Mouse (Mus musculus): ENCODE measurements at regions not wholly inside any gene's neighbourhood (a gene's known extent, or its start where the extent isn't known, plus 50 kb on each side); places are given as distances from the start of the nearest gene placed in this dataset.

- no peak for DNase-seq (ENCODE audit: low read depth in 1 of 2, low spot score in 2 of 2)
- no peaks in the 10 kb centered on the region for H3K27me3 ChIP-seq (ENCODE audit: control insufficient read depth, insufficient read depth, low read length)
Observed at GRCm38 (mm10) chr13:100962811-100963540, 129.7 kb upstream of the Slc30a5 start.

GRCm38 (mm10) chr13:100954598-100955251 lies 121.5 kb upstream of the Slc30a5 start:
- Histone ChIP-seq H3K4me1 (ENCODE audit: control insufficient read depth, insufficient read depth, insufficient read length) (no peaks in the 10 kb centered on the region), H3K36me3 (ENCODE audit: control insufficient read depth, insufficient read depth, low read length) (no peaks in the 10 kb centered on the region), H3K4me3 (ENCODE audit: extremely low read depth, insufficient read depth, insufficient read length) (no peak overlapping the region), H3K27me3 (ENCODE audit: control insufficient read depth, insufficient read depth, low read length) (no peaks in the 10 kb centered on the region), H3K27ac (ENCODE audit: insufficient read depth, low read length) (no peak overlapping the region)
- DNase-seq (ENCODE audit: low read depth in 1 of 2, low spot score in 2 of 2): no peak
- TF ChIP-seq POLR2A (IDR thresholded peaks at IDR 0.05; ENCODE audit: low read depth, low read length): no peak
- TF ChIP-seq CTCF (IDR thresholded peaks at IDR 0.05; ENCODE audit: extremely low read depth, insufficient read depth, insufficient read length, insufficient replicate concordance): no peak
- 87% methylated on average over 8 of the region's 8 CpGs for whole genome bisulfite sequencing

More at GRCm38 (mm10) chr13:100962811-100963540, 129.7 kb upstream of the Slc30a5 start:
- Histone ChIP-seq H3K4me1 (ENCODE audit: control insufficient read depth, insufficient read depth, insufficient read length) (no peaks in the 10 kb centered on the region), H3K4me3 (ENCODE audit: extremely low read depth, insufficient read depth, insufficient read length) (no peak overlapping the region), H3K36me3 (ENCODE audit: control insufficient read depth, insufficient read depth, low read length) (no peaks in the 10 kb centered on the region), H3K27ac (ENCODE audit: insufficient read depth, low read length) (no peak overlapping the region)
- 93% methylated on average over 4 of the region's 4 CpGs for WGBS
- TF ChIP-seq POLR2A (IDR thresholded peaks at IDR 0.05; ENCODE audit: low read depth, low read length) (no peak), CTCF (IDR thresholded peaks at IDR 0.05; ENCODE audit: extremely low read depth, insufficient read depth, insufficient read length, insufficient replicate concordance) (no peak)

- no peak overlapping the region for H3K27ac ChIP-seq (ENCODE audit: insufficient read depth, low read length)
- 89% methylated on average over 1 of the region's 1 CpGs for WGBS
- no peaks in the 10 kb centered on the region for H3K36me3 ChIP-seq (ENCODE audit: control insufficient read depth, insufficient read depth, low read length)
- no peaks in the 10 kb centered on the region for H3K27me3 ChIP-seq (ENCODE audit: control insufficient read depth, insufficient read depth, low read length)
- H3K4me1 ChIP-seq (ENCODE audit: control insufficient read depth, insufficient read depth, insufficient read length): no peaks in the 10 kb centered on the region
- DNase-seq (ENCODE audit: low read depth in 1 of 2, low spot score in 2 of 2): no peak
- no peak overlapping the region for H3K4me3 ChIP-seq (ENCODE audit: extremely low read depth, insufficient read depth, insufficient read length)
- TF ChIP-seq CTCF (IDR thresholded peaks at IDR 0.05; ENCODE audit: extremely low read depth, insufficient read depth, insufficient read length, insufficient replicate concordance) (no peak), POLR2A (IDR thresholded peaks at IDR 0.05; ENCODE audit: low read depth, low read length) (no peak)
Observed at GRCm38 (mm10) chr13:100954106-100954505, 120.9 kb upstream of the Slc30a5 start.

GRCm38 (mm10) chr13:100951185-100951508 lies 117.9 kb upstream of the Slc30a5 start:
- 94% methylated on average over 1 of the region's 1 CpGs for WGBS
- Histone ChIP-seq H3K27me3 (ENCODE audit: control insufficient read depth, insufficient read depth, low read length) (no peaks in the 10 kb centered on the region), H3K27ac (ENCODE audit: insufficient read depth, low read length) (no peak overlapping the region), H3K4me1 (ENCODE audit: control insufficient read depth, insufficient read depth, insufficient read length) (no peaks in the 10 kb centered on the region), H3K4me3 (ENCODE audit: extremely low read depth, insufficient read depth, insufficient read length) (no peak overlapping the region), H3K36me3 (ENCODE audit: control insufficient read depth, insufficient read depth, low read length) (no peaks in the 10 kb centered on the region)
- no peak for TF ChIP-seq CTCF (IDR thresholded peaks at IDR 0.05; ENCODE audit: extremely low read depth, insufficient read depth, insufficient read length, insufficient replicate concordance)
- DNase-seq (ENCODE audit: low read depth in 1 of 2, low spot score in 2 of 2): no peak

DNA sequence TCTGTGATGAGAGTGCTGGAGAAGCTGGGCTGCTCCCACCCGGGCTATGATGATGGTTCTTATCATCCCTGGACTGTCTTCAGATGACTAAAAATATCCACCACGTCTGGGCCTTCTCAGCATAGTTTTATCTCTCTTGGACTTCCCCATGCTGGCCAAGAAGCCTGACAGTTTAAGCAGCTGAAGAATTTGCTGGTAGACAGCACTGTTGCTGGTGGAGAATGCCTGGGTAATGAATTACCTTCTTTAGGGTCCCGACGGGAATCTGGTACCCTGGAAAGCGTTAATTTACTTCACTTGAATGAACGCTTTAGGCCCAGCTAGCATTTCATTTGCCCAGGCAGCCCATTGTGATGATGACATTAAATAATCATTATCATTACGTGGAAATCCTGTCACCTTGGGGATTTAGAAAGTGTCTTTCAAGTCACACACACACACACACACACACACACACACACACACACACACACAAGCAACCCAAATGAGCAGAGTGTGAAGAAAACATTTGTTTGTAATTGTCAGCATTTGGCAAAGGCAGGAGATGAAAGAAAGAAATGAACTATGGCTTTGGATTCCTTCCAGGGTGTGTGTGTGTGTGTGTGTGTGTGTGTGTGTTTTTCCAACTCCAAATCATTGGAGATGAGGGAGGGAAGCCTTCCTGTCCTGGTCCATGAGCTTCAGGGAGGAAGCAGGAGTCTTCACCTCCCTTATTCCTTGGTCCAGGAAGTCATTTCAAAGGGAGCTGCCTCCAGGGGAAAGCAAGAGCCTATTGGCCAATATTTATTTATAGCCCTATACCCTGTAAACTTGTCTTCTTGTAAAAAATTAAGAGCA lies 117.3 kb upstream of the Slc30a5 start:
- no peak for DNase-seq (ENCODE audit: low read depth in 1 of 2, low spot score in 2 of 2)
- Histone ChIP-seq H3K4me1 (ENCODE audit: control insufficient read depth, insufficient read depth, insufficient read length) (no peaks in the 10 kb centered on the region), H3K36me3 (ENCODE audit: control insufficient read depth, insufficient read depth, low read length) (no peaks in the 10 kb centered on the region), H3K27me3 (ENCODE audit: control insufficient read depth, insufficient read depth, low read length) (no peaks in the 10 kb centered on the region), H3K27ac (ENCODE audit: insufficient read depth, low read length) (no peak overlapping the region), H3K4me3 (ENCODE audit: extremely low read depth, insufficient read depth, insufficient read length) (no peak overlapping the region)
- TF ChIP-seq CTCF (IDR thresholded peaks at IDR 0.05; ENCODE audit: extremely low read depth, insufficient read depth, insufficient read length, insufficient replicate concordance) (no peak), POLR2A (IDR thresholded peaks at IDR 0.05; ENCODE audit: low read depth, low read length) (no peak)
- 83% methylated on average over 7 of the region's 7 CpGs for WGBS

DNA sequence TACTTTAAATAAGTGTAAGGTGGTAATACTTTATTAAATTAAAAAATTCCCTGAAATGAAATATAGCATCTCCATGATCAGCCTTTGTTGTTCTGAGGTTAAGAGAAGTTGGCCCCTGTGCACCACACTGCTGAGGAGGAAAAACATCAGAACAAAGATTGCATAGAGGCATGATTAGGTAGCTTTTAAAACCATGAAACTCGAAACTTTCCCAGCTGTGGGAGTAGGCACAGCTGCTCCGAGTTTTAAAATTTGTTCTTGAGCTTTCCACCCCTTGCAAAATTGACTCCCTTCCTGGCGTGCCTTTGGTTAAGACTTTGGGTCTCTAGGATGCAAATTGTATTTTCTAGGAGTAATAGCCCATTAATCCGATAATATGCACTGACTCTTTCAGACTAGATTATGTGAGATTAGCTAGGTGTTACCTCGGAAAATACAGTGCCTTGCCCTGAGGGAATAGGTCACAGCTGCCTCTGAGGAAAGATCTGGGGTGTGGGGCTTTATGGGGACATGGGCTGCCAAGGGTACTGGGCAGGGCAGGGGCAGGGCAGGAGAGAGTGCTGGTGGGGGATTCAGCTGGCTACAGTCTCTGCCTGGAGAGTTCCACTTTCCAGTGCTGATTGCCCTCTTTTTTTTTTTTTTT lies 110.1 kb upstream of the Slc30a5 start:
- no peaks in the 10 kb centered on the region for H3K4me1 ChIP-seq (ENCODE audit: control insufficient read depth, insufficient read depth, insufficient read length)
- TF ChIP-seq CTCF (IDR thresholded peaks at IDR 0.05; ENCODE audit: extremely low read depth, insufficient read depth, insufficient read length, insufficient replicate concordance) (no peak), POLR2A (IDR thresholded peaks at IDR 0.05; ENCODE audit: low read depth, low read length) (no peak)
- no peaks in the 10 kb centered on the region for H3K27me3 ChIP-seq (ENCODE audit: control insufficient read depth, insufficient read depth, low read length)
- H3K4me3 ChIP-seq (ENCODE audit: extremely low read depth, insufficient read depth, insufficient read length): no peak overlapping the region
- 91% methylated on average over 5 of the region's 5 CpGs for WGBS
- H3K27ac ChIP-seq (ENCODE audit: insufficient read depth, low read length): no peak overlapping the region
- no peaks in the 10 kb centered on the region for H3K36me3 ChIP-seq (ENCODE audit: control insufficient read depth, insufficient read depth, low read length)
- DNase-seq (ENCODE audit: low read depth in 1 of 2, low spot score in 2 of 2): no peak

Measured in spleen, adult 2 months (tissue).